Mouse (Mus musculus) megakaryocyte, embryonic 14.5 days (primary cell): ENCODE measurements around the gene Ddx42. TPM values are rescaled to one million over a fixed set of nuclear protein-coding genes. Genes with fewer than 3 reads are reported as not detected.
"Not testable (repeated sequence)": the region's sequence is repeated elsewhere in the genome, so short reads cannot be mapped to it uniquely, and the experiment has no call there.

Experiments used
- H3K27me3 ChIP-seq: replicated peaks from 2 replicates; pipeline ENCODE3; 2012; ENCODE audit warnings: inconsistent platforms
- H3K36me3 ChIP-seq: replicated peaks from 2 replicates; pipeline ENCODE3; 2012; ENCODE audit warnings: low read length, inconsistent platforms, mixed read lengths
- H3K4me1 ChIP-seq: 2 replicates; pipeline ENCODE4 v1.6.1; 2012; ENCODE audit warnings: inconsistent platforms
- H3K4me3 ChIP-seq: replicated peaks from 2 replicates; pipeline ENCODE3; 2012; ENCODE audit warnings: moderate library complexity, mild to moderate bottlenecking, inconsistent platforms
- H3K9me3 ChIP-seq: 2 replicates; pipeline ENCODE4 v1.6.1; 2012; ENCODE audit warnings: inconsistent platforms
- FLI1 ChIP-seq: IDR thresholded peaks from 2 replicates; pipeline ENCODE4 v1.6.1; 2012; ENCODE audit warnings: low read length, inconsistent platforms, mixed read lengths
- GATA1 ChIP-seq: IDR thresholded peaks from 3 replicates; pipeline ENCODE4 v1.6.1; 2012; ENCODE audit warnings: mixed read lengths, low read length, inconsistent platforms, borderline replicate concordance
- polyA plus RNA-seq: library from polyadenylated mRNA; stranded (reverse); fragments of >175 nt; gene quantifications from 2 replicates; pipeline ENCODE4 v1.2.3, GENCODE M21; 2012; ENCODE audit warnings: low replicate concordance; ENCODE audit not compliant: insufficient read depth

The Ddx42 gene
- polyA plus RNA-seq, 1 experiment = 12.1 TPM

- H3K27me3 ChIP-seq = no peaks in the 10 kb centered on the region
- no peaks in the 10 kb centered on the region for H3K9me3 ChIP-seq
- no peak overlapping the region for H3K4me3 ChIP-seq
- TF ChIP-seq GATA1 (no peak), FLI1 (no peak)
- H3K36me3 ChIP-seq = peaks cover 55% of the 10 kb centered on the region
- H3K4me1 ChIP-seq = peaks cover 38% of the 10 kb centered on the region
These were observed 29.4 kb upstream of the Ddx42 start for GRCm38 (mm10) chr11:106187326-106187725.

- Histone ChIP-seq H3K9me3 (no peaks in the 10 kb centered on the region), H3K4me3 (no peak overlapping the region), H3K36me3 (peaks cover 27% of the 10 kb centered on the region), H3K4me1 (peaks cover 70% of the 10 kb centered on the region), H3K27me3 (no peaks in the 10 kb centered on the region)
- TF ChIP-seq GATA1 = no peak
- no peak for TF ChIP-seq FLI1
These were observed 25.0 kb upstream of the Ddx42 start for GRCm38 (mm10) chr11:106191716-106192115.

- Histone ChIP-seq H3K36me3 (peaks cover 29% of the 10 kb centered on the region), H3K4me1 (peaks cover 71% of the 10 kb centered on the region), H3K4me3 (peak overlapping the region; percentile 94), H3K27me3 (no peaks in the 10 kb centered on the region), H3K9me3 (no peaks in the 10 kb centered on the region)
- no peak for TF ChIP-seq FLI1
- TF ChIP-seq GATA1 = no peak
These were observed 24.5 kb upstream of the Ddx42 start for GRCm38 (mm10) chr11:106192241-106192640.

- TF ChIP-seq FLI1 (no peak), GATA1 (no peak)
- H3K4me3 ChIP-seq = peak overlapping the region; percentile 94
- peaks cover 31% of the 10 kb centered on the region for H3K36me3 ChIP-seq
- peaks cover 71% of the 10 kb centered on the region for H3K4me1 ChIP-seq
- no peaks in the 10 kb centered on the region for H3K9me3 ChIP-seq
- H3K27me3 ChIP-seq = no peaks in the 10 kb centered on the region
These were observed 23.9 kb upstream of the Ddx42 start for GRCm38 (mm10) chr11:106192657-106193370.

GRCm38 (mm10) chr11:106193371-106194154, 23.2 kb upstream of the Ddx42 start:
- Histone ChIP-seq H3K27me3 (no peaks in the 10 kb centered on the region), H3K9me3 (no peaks in the 10 kb centered on the region), H3K36me3 (peaks cover 34% of the 10 kb centered on the region), H3K4me3 (peak overlapping the region; percentile 94), H3K4me1 (peaks cover 76% of the 10 kb centered on the region)
- TF ChIP-seq GATA1 (no peak), FLI1 (no peak)

GRCm38 (mm10) chr11:106194155-106194541, 22.6 kb upstream of the Ddx42 start:
- Histone ChIP-seq H3K27me3 (no peaks in the 10 kb centered on the region), H3K9me3 (no peaks in the 10 kb centered on the region), H3K36me3 (peaks cover 34% of the 10 kb centered on the region), H3K4me1 (peaks cover 72% of the 10 kb centered on the region), H3K4me3 (peak overlapping the region; percentile 94)
- TF ChIP-seq FLI1 = no peak
- TF ChIP-seq GATA1 = no peak

- Histone ChIP-seq H3K4me3 (no peak overlapping the region), H3K9me3 (no peaks in the 10 kb centered on the region), H3K4me1 (peaks cover 69% of the 10 kb centered on the region), H3K36me3 (peaks cover 39% of the 10 kb centered on the region), H3K27me3 (no peaks in the 10 kb centered on the region)
- TF ChIP-seq GATA1 (no peak), FLI1 (no peak)
These were observed 21.8 kb upstream of the Ddx42 start for GRCm38 (mm10) chr11:106194891-106195290.

GRCm38 (mm10) chr11:106195341-106195740, 21.4 kb upstream of the Ddx42 start:
- Histone ChIP-seq H3K36me3 (peaks cover 39% of the 10 kb centered on the region), H3K4me1 (peaks cover 64% of the 10 kb centered on the region), H3K27me3 (no peaks in the 10 kb centered on the region), H3K4me3 (no peak overlapping the region), H3K9me3 (no peaks in the 10 kb centered on the region)
- no peak for TF ChIP-seq FLI1
- no peak for TF ChIP-seq GATA1

- Histone ChIP-seq H3K36me3 (peaks cover 66% of the 10 kb centered on the region), H3K9me3 (no peaks in the 10 kb centered on the region), H3K4me1 (peaks cover 61% of the 10 kb centered on the region), H3K27me3 (no peaks in the 10 kb centered on the region), H3K4me3 (no peak overlapping the region)
- TF ChIP-seq FLI1 (no peak), GATA1 (no peak)
These were observed 18.4 kb upstream of the Ddx42 start for GRCm38 (mm10) chr11:106198277-106198676.

GRCm38 (mm10) chr11:106199997-106200396, 16.7 kb upstream of the Ddx42 start:
- H3K9me3 ChIP-seq, H3K4me3 ChIP-seq, H3K27me3 ChIP-seq: not testable (repeated sequence)
- Histone ChIP-seq H3K36me3 (peaks cover 83% of the 10 kb centered on the region), H3K4me1 (peaks cover 48% of the 10 kb centered on the region)

- H3K27me3 ChIP-seq = no peaks in the 10 kb centered on the region
- no peak for TF ChIP-seq FLI1
- no peak for TF ChIP-seq GATA1
- peaks cover 91% of the 10 kb centered on the region for H3K36me3 ChIP-seq
- peaks cover 41% of the 10 kb centered on the region for H3K4me1 ChIP-seq
- no peak overlapping the region for H3K4me3 ChIP-seq
- no peaks in the 10 kb centered on the region for H3K9me3 ChIP-seq
These were observed 16.0 kb upstream of the Ddx42 start for GRCm38 (mm10) chr11:106200756-106201155.
